Mouse (Mus musculus) bone marrow, adult 2 months (tissue): ENCODE measurements around the gene Cradd. TPM values are rescaled to one million over a fixed set of nuclear protein-coding genes. Genes with fewer than 3 reads are reported as not detected.

Source experiments
- H3K27ac ChIP-seq: fragments of 200-500 bp; 2 replicates; pipeline ENCODE4 v1.5.1; 2012; ENCODE audit warnings: low read depth, mild to moderate bottlenecking, control low read depth, inconsistent platforms, low read length; ENCODE audit not compliant: control insufficient read depth, poor library complexity, insufficient read depth
- H3K4me1 ChIP-seq: fragments of 200-500 bp; 2 replicates; pipeline ENCODE4 v1.6.1; 2011; ENCODE audit warnings: low read length; ENCODE audit not compliant: control insufficient read depth, insufficient read depth
- H3K4me3 ChIP-seq: fragments of 200-500 bp; replicated peaks from 2 replicates; pipeline ENCODE3; 2011; ENCODE audit warnings: mild to moderate bottlenecking, low read depth, low read length, control low read depth; ENCODE audit not compliant: control insufficient read depth
- CTCF ChIP-seq: fragments of 200-500 bp; IDR thresholded peaks from 2 replicates; pipeline ENCODE4 v1.5.1; 2011; ENCODE audit warnings: low read length, control low read depth; ENCODE audit not compliant: control insufficient read depth, insufficient read depth
- POLR2A ChIP-seq: fragments of 200-500 bp; IDR thresholded peaks from 2 replicates; pipeline ENCODE4 v1.6.1; 2011; ENCODE audit warnings: low read depth, mild to moderate bottlenecking, control low read depth, low read length, borderline replicate concordance; ENCODE audit not compliant: control insufficient read depth
- WGBS: fragments of 180-500 bp; shearing (Covaris S2); methylation state at CpG from one replicate; pipeline ENCODE4 v1.1.7; 2018; 5-methylcytosine and 5-hydroxymethylcytosine counted together
- polyA plus RNA-seq: library from polyadenylated mRNA; stranded (reverse); fragments of >200 nt; gene quantifications from 2 replicates; pipeline ENCODE4 v1.2.4, GENCODE M21; 2011; ENCODE audit warnings: low replicate concordance; ENCODE audit not compliant: missing spikeins, insufficient read depth, insufficient read length

Gene Cradd
- polyA plus RNA-seq, 1 experiment = 3.8 TPM

GRCm38 (mm10) chr10:95147136-95147901 lies 176.6 kb downstream of the Cradd start:
- TF ChIP-seq CTCF = no peak
- TF ChIP-seq POLR2A = no peak
- Histone ChIP-seq H3K27ac (no peak overlapping the region), H3K4me3 (no peak overlapping the region), H3K4me1 (peaks cover 4% of the 10 kb centered on the region)
- 83% methylated on average over 6 of the region's 6 CpGs for WGBS

DNA sequence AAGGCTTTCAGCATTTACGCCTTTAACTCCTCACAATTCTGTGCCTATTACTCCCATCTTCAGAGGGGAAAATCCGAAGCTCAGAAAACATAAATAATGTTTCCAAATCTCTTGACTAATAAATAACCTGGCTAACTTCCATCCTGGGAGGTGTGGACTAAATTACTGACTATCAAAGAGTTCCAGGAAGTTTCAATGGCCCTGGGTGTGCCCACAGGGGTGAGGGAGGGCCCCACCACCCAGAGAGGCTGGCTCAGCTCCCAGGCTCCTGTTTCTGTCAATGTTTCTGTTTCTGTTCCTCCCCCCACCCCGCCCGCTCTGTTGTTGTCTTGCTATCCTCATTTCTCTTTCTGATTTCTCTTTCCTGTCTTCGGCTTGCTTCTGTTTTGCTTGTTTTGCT lies 177.4 kb downstream of the Cradd start:
- 37% methylated on average over 5 of the region's 5 CpGs for WGBS
- Histone ChIP-seq H3K4me1 (peaks cover 2% of the 10 kb centered on the region; the same call in 1 of the 2 replicates), H3K27ac (no peak overlapping the region), H3K4me3 (no peak overlapping the region)
- TF ChIP-seq POLR2A = no peak
- TF ChIP-seq CTCF = no peak

DNA sequence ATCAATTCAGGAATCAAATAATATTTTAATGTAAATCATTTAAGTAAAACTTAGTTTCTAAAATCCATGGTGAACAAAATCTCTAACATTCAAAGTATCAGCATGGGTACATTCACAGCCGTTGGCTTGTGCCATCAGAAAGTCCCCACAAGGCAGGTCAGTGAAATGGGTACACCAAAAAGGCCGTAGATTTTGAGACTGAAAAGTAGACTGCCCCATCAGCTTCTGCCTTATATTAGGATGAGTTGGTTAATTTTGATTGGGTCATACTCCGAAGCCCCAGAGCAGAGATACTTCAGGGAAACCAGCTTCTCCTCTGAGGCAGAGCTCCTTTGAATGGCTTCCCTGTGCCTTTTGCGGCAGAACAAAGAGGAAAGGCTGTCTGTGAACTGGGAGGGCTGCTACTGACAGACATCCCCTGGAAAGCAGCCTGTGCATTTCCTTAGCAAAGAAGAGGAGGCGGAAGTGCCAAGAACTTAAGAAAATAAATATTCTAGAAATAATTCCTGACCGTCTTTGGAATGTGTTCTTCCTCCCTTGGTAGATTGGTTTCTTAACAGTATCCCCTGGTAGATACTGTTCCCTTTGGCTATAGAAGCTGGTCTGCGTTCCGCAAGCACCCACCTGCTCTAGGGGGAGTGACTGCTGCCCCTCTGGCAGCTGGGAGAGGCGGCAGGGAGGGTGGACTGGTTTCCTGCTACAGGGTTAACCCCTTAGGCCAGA lies 178.6 kb downstream of the Cradd start:
- Histone ChIP-seq H3K4me3 (no peak overlapping the region), H3K4me1 (peaks cover 2% of the 10 kb centered on the region; the same call in 1 of the 2 replicates), H3K27ac (no peak overlapping the region)
- 49% methylated on average over 9 of the region's 9 CpGs for WGBS
- TF ChIP-seq CTCF (no peak), POLR2A (no peak)

GRCm38 (mm10) chr10:95144414-95145130 lies 179.4 kb downstream of the Cradd start:
- H3K4me3 ChIP-seq = no peak overlapping the region
- 80% methylated on average over 6 of the region's 6 CpGs for WGBS
- TF ChIP-seq POLR2A = no peak
- no peak for TF ChIP-seq CTCF
- peaks cover 2% of the 10 kb centered on the region; the same call in 1 of the 2 replicates for H3K4me1 ChIP-seq
- H3K27ac ChIP-seq = no peak overlapping the region

GRCm38 (mm10) chr10:95143446-95144114 lies 180.4 kb downstream of the Cradd start:
- Histone ChIP-seq H3K4me3 (no peak overlapping the region), H3K4me1 (peaks cover 2% of the 10 kb centered on the region; the same call in 1 of the 2 replicates), H3K27ac (no peak overlapping the region)
- 58% methylated on average over 2 of the region's 2 CpGs for WGBS
- TF ChIP-seq POLR2A = no peak
- TF ChIP-seq CTCF = no peak

- H3K27ac ChIP-seq = no peak overlapping the region
- TF ChIP-seq CTCF (no peak), POLR2A (no peak)
- WGBS = 16% methylated on average over 11 of the region's 11 CpGs
- peaks cover 2% of the 10 kb centered on the region; the same call in 1 of the 2 replicates for H3K4me1 ChIP-seq
- no peak overlapping the region for H3K4me3 ChIP-seq
Measured at GRCm38 (mm10) chr10:95142844-95143435, 181.0 kb downstream of the Cradd start.

DNA sequence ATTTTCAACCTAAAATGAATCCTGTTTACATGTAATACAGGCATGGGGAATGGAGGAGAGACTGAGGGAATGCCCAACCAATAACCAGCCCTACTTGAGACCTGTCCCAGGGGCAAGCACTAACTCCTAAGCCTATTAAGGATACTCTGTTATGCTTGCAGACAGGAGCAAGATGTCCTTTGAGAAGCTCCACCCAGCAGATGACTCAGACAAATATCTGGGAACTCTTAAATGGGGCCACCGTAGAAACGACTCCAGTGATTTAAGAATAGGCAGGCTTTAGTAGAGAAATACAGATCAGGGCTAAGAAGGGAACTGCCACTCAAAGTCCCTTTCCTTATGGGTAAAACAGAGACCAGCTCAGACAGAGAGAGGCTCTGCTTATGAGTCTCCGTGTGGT lies 182.9 kb downstream of the Cradd start:
- H3K27ac ChIP-seq = no peak overlapping the region
- 58% methylated on average over 3 of the region's 3 CpGs for WGBS
- H3K4me1 ChIP-seq = no peaks in the 10 kb centered on the region; the same call in 1 of the 2 replicates
- H3K4me3 ChIP-seq = no peak overlapping the region
- no peak for TF ChIP-seq POLR2A
- TF ChIP-seq CTCF = no peak
